Mouse (Mus musculus): ENCODE data around the gene Cltc. TPM values are rescaled to one million over a fixed set of nuclear protein-coding genes. Genes with fewer than 3 reads are reported as not detected.

The Cltc gene
- polyA plus RNA-seq, 1 experiment, result 326 TPM

- Histone ChIP-seq H3K4me3 (ENCODE audit: insufficient read depth, low read length) (no peak overlapping the region), H3K27ac (ENCODE audit: insufficient read depth, low read length) (no peak overlapping the region), H3K4me1 (ENCODE audit: control insufficient read depth, insufficient read depth, low read length) (peaks cover under 1% of the 10 kb centered on the region)
- TF ChIP-seq CTCF (IDR thresholded peaks at IDR 0.05; ENCODE audit: extremely low read depth, insufficient read depth, low read length), result no peak
- TF ChIP-seq POLR2A (IDR thresholded peaks at IDR 0.05; ENCODE audit: extremely low read depth, insufficient read depth, low read length), result no peak
Observed at GRCm38 (mm10) chr11:86690383-86690782, 67.0 kb downstream of the Cltc start.

- H3K4me1 ChIP-seq (ENCODE audit: control insufficient read depth, insufficient read depth, low read length), result peaks cover 3% of the 10 kb centered on the region
- no peak overlapping the region for H3K27ac ChIP-seq (ENCODE audit: insufficient read depth, low read length)
- no peak for TF ChIP-seq POLR2A (IDR thresholded peaks at IDR 0.05; ENCODE audit: extremely low read depth, insufficient read depth, low read length)
- TF ChIP-seq CTCF (IDR thresholded peaks at IDR 0.05; ENCODE audit: extremely low read depth, insufficient read depth, low read length), result no peak
- no peak overlapping the region for H3K4me3 ChIP-seq (ENCODE audit: insufficient read depth, low read length)
Observed at GRCm38 (mm10) chr11:86685366-86685765, 72.0 kb downstream of the Cltc start.

- Histone ChIP-seq H3K27ac (ENCODE audit: insufficient read depth, low read length) (no peak overlapping the region), H3K4me3 (ENCODE audit: insufficient read depth, low read length) (peak overlapping the region; percentile 88), H3K4me1 (ENCODE audit: control insufficient read depth, insufficient read depth, low read length) (peaks cover 3% of the 10 kb centered on the region)
- no peak for TF ChIP-seq CTCF (IDR thresholded peaks at IDR 0.05; ENCODE audit: extremely low read depth, insufficient read depth, low read length)
- TF ChIP-seq POLR2A (IDR thresholded peaks at IDR 0.05; ENCODE audit: extremely low read depth, insufficient read depth, low read length), result no peak
Observed at GRCm38 (mm10) chr11:86684126-86685012, 73.0 kb downstream of the Cltc start.

GRCm38 (mm10) chr11:86683395-86684125 is 73.8 kb downstream of the Cltc start, which contains the start of the genes Vmp1 and Ptrh2:
Gene Vmp1, minus strand, starts transcription at chr11:86683836.
Gene Ptrh2, plus strand, starts transcription at chr11:86683985.
- TF ChIP-seq CTCF (IDR thresholded peaks at IDR 0.05; ENCODE audit: extremely low read depth, insufficient read depth, low read length), result no peak
- peak; percentile 30; the same call in 1 of the 2 replicates for TF ChIP-seq POLR2A (IDR thresholded peaks at IDR 0.05; ENCODE audit: extremely low read depth, insufficient read depth, low read length)
- Histone ChIP-seq H3K4me3 (ENCODE audit: insufficient read depth, low read length) (peak within 1 kb of the TSS; percentile 88), H3K4me1 (ENCODE audit: control insufficient read depth, insufficient read depth, low read length) (peaks cover 3% of the 10 kb centered on the region), H3K27ac (ENCODE audit: insufficient read depth, low read length) (no peak within 1 kb of the TSS; the same call in 1 of the 2 replicates)

DNA sequence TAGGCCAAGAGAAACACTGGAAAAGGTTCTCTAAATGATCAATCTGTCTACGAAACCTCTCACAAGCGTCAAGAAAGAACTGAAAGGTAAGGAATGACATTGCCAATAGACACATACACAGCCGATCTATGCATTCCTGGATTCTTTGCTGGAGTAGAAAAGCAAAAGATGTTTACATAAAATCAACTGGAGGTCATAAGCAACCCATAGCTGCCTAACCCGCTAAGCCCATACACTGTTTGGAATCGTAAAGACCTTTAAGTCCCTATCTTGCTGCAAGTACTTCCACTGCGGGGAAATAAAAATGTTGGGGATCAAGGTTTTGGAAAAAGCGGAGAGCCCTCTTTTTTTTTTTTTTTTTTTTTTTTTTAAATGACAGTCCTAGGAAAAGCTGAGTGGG is 74.5 kb downstream of the Cltc start:
- Histone ChIP-seq H3K4me1 (ENCODE audit: control insufficient read depth, insufficient read depth, low read length) (peaks cover 3% of the 10 kb centered on the region), H3K4me3 (ENCODE audit: insufficient read depth, low read length) (peak overlapping the region; percentile 88), H3K27ac (ENCODE audit: insufficient read depth, low read length) (no peak overlapping the region)
- TF ChIP-seq CTCF (IDR thresholded peaks at IDR 0.05; ENCODE audit: extremely low read depth, insufficient read depth, low read length) (no peak), POLR2A (IDR thresholded peaks at IDR 0.05; ENCODE audit: extremely low read depth, insufficient read depth, low read length) (no peak)

GRCm38 (mm10) chr11:86681423-86681822 is 75.9 kb downstream of the Cltc start:
- TF ChIP-seq POLR2A (IDR thresholded peaks at IDR 0.05; ENCODE audit: extremely low read depth, insufficient read depth, low read length), result no peak
- no peak for TF ChIP-seq CTCF (IDR thresholded peaks at IDR 0.05; ENCODE audit: extremely low read depth, insufficient read depth, low read length)
- Histone ChIP-seq H3K4me3 (ENCODE audit: insufficient read depth, low read length) (no peak overlapping the region), H3K27ac (ENCODE audit: insufficient read depth, low read length) (no peak overlapping the region), H3K4me1 (ENCODE audit: control insufficient read depth, insufficient read depth, low read length) (peaks cover 5% of the 10 kb centered on the region)

- H3K4me1 ChIP-seq (ENCODE audit: control insufficient read depth, insufficient read depth, low read length), result peaks cover 5% of the 10 kb centered on the region
- H3K27ac ChIP-seq (ENCODE audit: insufficient read depth, low read length), result no peak overlapping the region
- TF ChIP-seq POLR2A (IDR thresholded peaks at IDR 0.05; ENCODE audit: extremely low read depth, insufficient read depth, low read length), result no peak
- no peak for TF ChIP-seq CTCF (IDR thresholded peaks at IDR 0.05; ENCODE audit: extremely low read depth, insufficient read depth, low read length)
- no peak overlapping the region for H3K4me3 ChIP-seq (ENCODE audit: insufficient read depth, low read length)
Observed at GRCm38 (mm10) chr11:86680729-86681128, 76.6 kb downstream of the Cltc start.

GRCm38 (mm10) chr11:86678957-86679356 is 78.4 kb downstream of the Cltc start:
- H3K4me3 ChIP-seq (ENCODE audit: insufficient read depth, low read length), result no peak overlapping the region
- no peak for TF ChIP-seq CTCF (IDR thresholded peaks at IDR 0.05; ENCODE audit: extremely low read depth, insufficient read depth, low read length)
- no peak for TF ChIP-seq POLR2A (IDR thresholded peaks at IDR 0.05; ENCODE audit: extremely low read depth, insufficient read depth, low read length)
- no peak overlapping the region for H3K27ac ChIP-seq (ENCODE audit: insufficient read depth, low read length)
- H3K4me1 ChIP-seq (ENCODE audit: control insufficient read depth, insufficient read depth, low read length), result peaks cover 4% of the 10 kb centered on the region; the same call in 1 of the 2 replicates

DNA sequence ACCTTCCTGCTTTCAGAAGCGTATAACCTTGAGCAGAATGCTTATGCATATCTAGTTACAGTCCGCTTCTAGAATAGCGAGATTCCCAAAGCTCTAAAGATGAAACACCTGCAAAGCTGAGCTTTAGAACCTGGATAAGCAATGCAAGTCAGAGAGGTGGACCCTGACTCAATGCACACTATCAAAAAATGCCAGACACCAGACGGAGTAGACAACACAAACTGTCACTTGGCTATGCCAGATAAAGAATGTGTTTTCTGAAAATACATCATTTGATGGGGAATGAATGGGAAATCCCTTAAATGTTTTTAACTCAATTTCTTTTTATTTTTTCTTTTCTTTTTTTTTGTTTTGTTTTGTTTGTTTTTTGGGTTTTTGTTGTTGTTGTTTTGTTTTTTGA is 81.8 kb downstream of the Cltc start:
- Histone ChIP-seq H3K27ac (ENCODE audit: insufficient read depth, low read length) (no peak overlapping the region), H3K4me3 (ENCODE audit: insufficient read depth, low read length) (no peak overlapping the region), H3K4me1 (ENCODE audit: control insufficient read depth, insufficient read depth, low read length) (peaks cover 13% of the 10 kb centered on the region)
- no peak for TF ChIP-seq CTCF (IDR thresholded peaks at IDR 0.05; ENCODE audit: extremely low read depth, insufficient read depth, low read length)
- TF ChIP-seq POLR2A (IDR thresholded peaks at IDR 0.05; ENCODE audit: extremely low read depth, insufficient read depth, low read length), result no peak

Measured in cortical plate, adult 2 months (tissue).